Mouse (Mus musculus) kidney, postnatal 0 days (tissue): Measurements from ENCODE around the gene Klrb1. TPM values are rescaled to one million over a fixed set of nuclear protein-coding genes. Genes with fewer than 3 reads are reported as not detected.
A peak's percentile ranks its signal among the peaks of the same experiment; 100 is the strongest.

Source experiments
- ATAC-seq: fragments of 200-750 bp; cut with Nextera tagmentation; replicated peaks from 2 replicates; pipeline ENCODE4 v1.8.0; 2017; ENCODE audit warnings: low read depth, moderate number of reproducible peaks, moderate TSS enrichment, moderate library complexity; ENCODE audit not compliant: low FRiP score
- DNase-seq: peaks from one replicate; pipeline ENCODE4 v3.0.0-alpha.2; 2016; ENCODE audit warnings: low spot score
- H3K27ac ChIP-seq: fragments of 300-500 bp; sonication (generic); 2 replicates; pipeline ENCODE4 v1.5.1; 2014; ENCODE audit warnings: mild to moderate bottlenecking
- H3K27me3 ChIP-seq: fragments of 300-500 bp; sonication (generic); 2 replicates; pipeline ENCODE4 v1.6.1; 2014; ENCODE audit warnings: low read length, mixed read lengths; ENCODE audit not compliant: insufficient read depth
- H3K36me3 ChIP-seq: fragments of 300-500 bp; sonication (generic); 2 replicates; pipeline ENCODE4 v1.6.1; 2014; ENCODE audit warnings: low read length, mixed read lengths; ENCODE audit not compliant: insufficient read depth
- H3K4me1 ChIP-seq: fragments of 300-500 bp; sonication (generic); replicated peaks from 2 replicates; pipeline ENCODE4 v1.6.1; 2014; ENCODE audit warnings: antibody characterized with exemption, low read length, mixed read lengths; ENCODE audit not compliant: insufficient read depth
- H3K4me2 ChIP-seq: fragments of 300-500 bp; sonication (generic); 2 replicates; pipeline ENCODE4 v1.6.1; 2014; ENCODE audit warnings: mild to moderate bottlenecking, low read length, moderate library complexity, mixed read lengths
- H3K4me3 ChIP-seq: fragments of 300-500 bp; sonication (generic); replicated peaks from 2 replicates; pipeline ENCODE4 v1.5.1; 2014; ENCODE audit warnings: low read depth, low read length
- H3K9ac ChIP-seq: fragments of 300-500 bp; sonication (generic); 2 replicates; pipeline ENCODE4 v1.6.1; 2014; ENCODE audit warnings: low read depth, low read length
- H3K9me3 ChIP-seq: fragments of 300-500 bp; sonication (generic); replicated peaks from 2 replicates; pipeline ENCODE4 v1.6.1; 2016; ENCODE audit warnings: low read length, inconsistent platforms, mixed read lengths
- CTCF ChIP-seq: IDR thresholded peaks from 2 replicates; pipeline ENCODE4 v1.5.1; 2016; ENCODE audit warnings: antibody characterized with exemption, low read depth, mild to moderate bottlenecking, moderate library complexity
- WGBS: fragments of 180-500 bp; shearing (Covaris S2); extraction: QIAGEN DNeasy Blood & Tissue Kit; methylation state at CpG from one replicate; pipeline ENCODE4 v1.1.7; 2014; 5-methylcytosine and 5-hydroxymethylcytosine counted together
- polyA plus RNA-seq: library from polyadenylated mRNA; unstranded; fragments of >200 nt; fragmentation: Nextera tagmentation; extraction: Ambion mirVana; gene quantifications from 2 replicates; pipeline ENCODE4 v1.2.1, GENCODE M21; 2015

Gene Klrb1
- polyA plus RNA-seq, 1 experiment from 2014 or later, result not detected

- no peak for TF ChIP-seq CTCF
- H3K27me3 ChIP-seq, result no peaks in the 10 kb centered on the region
- H3K9me3 ChIP-seq, result no peaks in the 10 kb centered on the region
- no peaks in the 10 kb centered on the region for H3K36me3 ChIP-seq
- 85% methylated on average over 7 of the region's 7 CpGs for WGBS
- ATAC-seq (no peak), DNase-seq (no peak)
- no peak overlapping the region for H3K4me2 ChIP-seq
- H3K9ac ChIP-seq, result no peak overlapping the region
- H3K4me3 ChIP-seq, result no peak overlapping the region
- no peak overlapping the region for H3K27ac ChIP-seq
- no peaks in the 10 kb centered on the region for H3K4me1 ChIP-seq
Observed at GRCm38 (mm10) chr6:128737445-128737844, 14.6 kb upstream of the Klrb1 start.

- Histone ChIP-seq H3K9me3 (no peaks in the 10 kb centered on the region), H3K4me2 (no peak overlapping the region), H3K36me3 (no peaks in the 10 kb centered on the region), H3K4me3 (no peak overlapping the region), H3K27ac (no peak overlapping the region), H3K4me1 (no peaks in the 10 kb centered on the region), H3K27me3 (no peaks in the 10 kb centered on the region), H3K9ac (no peak overlapping the region)
- ATAC-seq (no peak), DNase-seq (no peak)
- TF ChIP-seq CTCF, result peak; percentile 37; the same call in 1 of the 2 replicates
Observed at GRCm38 (mm10) chr6:128736100-128736499, 13.2 kb upstream of the Klrb1 start.

- no peaks in the 10 kb centered on the region for H3K36me3 ChIP-seq
- H3K4me2 ChIP-seq, result no peak overlapping the region
- peak; percentile 81 for DNase-seq
- no peak overlapping the region for H3K4me3 ChIP-seq
- no peaks in the 10 kb centered on the region for H3K9me3 ChIP-seq
- H3K27me3 ChIP-seq, result no peaks in the 10 kb centered on the region
- no peak overlapping the region for H3K27ac ChIP-seq
- no peak for TF ChIP-seq CTCF
- H3K9ac ChIP-seq, result no peak overlapping the region
- no peak; the same call in 1 of the 2 replicates for ATAC-seq
- H3K4me1 ChIP-seq, result no peaks in the 10 kb centered on the region
Observed at GRCm38 (mm10) chr6:128734896-128735295, 12.0 kb upstream of the Klrb1 start.

GRCm38 (mm10) chr6:128733908-128734679, 11.2 kb upstream of the Klrb1 start:
- no peak overlapping the region for H3K4me3 ChIP-seq
- ATAC-seq (no peak), DNase-seq (no peak)
- no peak for TF ChIP-seq CTCF
- WGBS, result 54% methylated on average over 5 of the region's 5 CpGs
- H3K27ac ChIP-seq, result no peak overlapping the region
- H3K36me3 ChIP-seq, result no peaks in the 10 kb centered on the region
- H3K27me3 ChIP-seq, result no peaks in the 10 kb centered on the region
- no peak overlapping the region for H3K9ac ChIP-seq
- no peak overlapping the region for H3K4me2 ChIP-seq
- H3K9me3 ChIP-seq, result no peaks in the 10 kb centered on the region
- no peaks in the 10 kb centered on the region for H3K4me1 ChIP-seq

GRCm38 (mm10) chr6:128732032-128732431, 9.2 kb upstream of the Klrb1 start:
- H3K27me3 ChIP-seq, result no peaks in the 10 kb centered on the region
- DNase-seq (peak; percentile 45), ATAC-seq (no peak)
- H3K4me3 ChIP-seq, result no peak overlapping the region
- no peak overlapping the region for H3K27ac ChIP-seq
- no peaks in the 10 kb centered on the region for H3K36me3 ChIP-seq
- no peak for TF ChIP-seq CTCF
- 71% methylated on average over 3 of the region's 3 CpGs for WGBS
- H3K9ac ChIP-seq, result no peak overlapping the region
- H3K9me3 ChIP-seq, result no peaks in the 10 kb centered on the region
- no peaks in the 10 kb centered on the region for H3K4me1 ChIP-seq
- H3K4me2 ChIP-seq, result no peak overlapping the region

- Histone ChIP-seq H3K27me3 (no peaks in the 10 kb centered on the region), H3K4me3 (no peak overlapping the region), H3K36me3 (no peaks in the 10 kb centered on the region), H3K4me1 (no peaks in the 10 kb centered on the region), H3K9me3 (no peaks in the 10 kb centered on the region), H3K4me2 (no peak overlapping the region), H3K9ac (no peak overlapping the region), H3K27ac (no peak overlapping the region)
- no peak for TF ChIP-seq CTCF
- 83% methylated on average over 3 of the region's 3 CpGs for WGBS
- ATAC-seq, result no peak
- DNase-seq, result no peak
Observed at GRCm38 (mm10) chr6:128701691-128702090, 21.2 kb downstream of the Klrb1 start.

GRCm38 (mm10) chr6:128679574-128679973, 43.3 kb downstream of the Klrb1 start:
- Histone ChIP-seq H3K4me3 (no peak overlapping the region), H3K4me2 (no peak overlapping the region), H3K36me3 (no peaks in the 10 kb centered on the region), H3K9me3 (no peaks in the 10 kb centered on the region), H3K4me1 (no peaks in the 10 kb centered on the region), H3K27me3 (no peaks in the 10 kb centered on the region), H3K27ac (no peak overlapping the region), H3K9ac (no peak overlapping the region)
- no peak for ATAC-seq
- DNase-seq, result no peak
- no peak for TF ChIP-seq CTCF
